Mouse (Mus musculus) layer of hippocampus, adult 18-20 months (tissue): ENCODE measurements around the gene Fbxo21. TPM values are rescaled to one million over a fixed set of nuclear protein-coding genes. Genes with fewer than 3 reads are reported as not detected.
A peak's percentile ranks its signal among the peaks of the same experiment; 100 is the strongest.

ENCODE experiments used
- DNase-seq, 2 experiments: peaks; one replicate each; pipeline ENCODE4 v3.0.0; 2022; ENCODE audit warnings: low spot score in 2 of 2
- total RNA-seq, 2 experiments: library from RNA; stranded (reverse); gene quantifications; 2 replicates each; pipeline ENCODE4 v1.2.3; 2021

Fbxo21 gene
- total RNA-seq, 2 experiments from 2014 or later = 160 to 163 TPM

DNA sequence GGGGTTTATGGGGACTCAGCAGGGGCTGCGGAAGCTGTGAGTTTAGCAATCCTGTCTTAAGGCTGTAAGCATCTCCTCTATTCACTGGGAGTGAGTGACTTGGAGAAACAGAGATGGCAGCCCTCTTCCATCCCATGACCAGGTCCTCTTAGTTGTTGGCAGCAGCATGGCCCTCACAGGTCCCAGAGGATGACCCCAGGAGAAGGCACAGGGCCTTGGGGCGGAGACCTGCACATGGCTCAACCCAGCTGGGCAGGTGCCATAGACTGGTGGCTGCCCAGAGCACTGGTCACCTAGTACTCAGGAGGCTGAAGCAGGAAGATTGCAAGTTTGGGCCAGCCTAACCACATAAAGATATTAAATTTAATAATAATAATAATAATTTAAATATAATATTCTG is 39.1 kb downstream of the Fbxo21 start:
- no peak for DNase-seq

DNA sequence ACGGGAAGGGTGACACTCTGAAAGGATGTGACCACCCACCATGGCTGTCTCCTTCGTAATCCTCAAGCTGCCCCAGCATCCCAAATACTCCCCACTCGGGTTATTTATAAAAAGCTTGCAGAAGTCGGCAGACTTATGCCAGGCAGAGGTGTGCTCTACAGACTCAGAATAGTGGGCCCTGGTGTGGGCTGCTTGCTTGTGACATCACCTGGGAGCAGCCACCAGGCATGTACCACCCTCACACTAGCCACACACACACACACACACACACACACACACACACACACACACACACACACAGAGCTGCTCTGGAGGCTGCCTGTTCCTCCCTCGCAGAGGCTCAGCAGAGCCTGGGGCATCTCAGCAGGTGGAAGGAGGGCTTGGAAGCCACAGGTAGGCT is 41.0 kb downstream of the Fbxo21 start:
- no peak for DNase-seq

DNA sequence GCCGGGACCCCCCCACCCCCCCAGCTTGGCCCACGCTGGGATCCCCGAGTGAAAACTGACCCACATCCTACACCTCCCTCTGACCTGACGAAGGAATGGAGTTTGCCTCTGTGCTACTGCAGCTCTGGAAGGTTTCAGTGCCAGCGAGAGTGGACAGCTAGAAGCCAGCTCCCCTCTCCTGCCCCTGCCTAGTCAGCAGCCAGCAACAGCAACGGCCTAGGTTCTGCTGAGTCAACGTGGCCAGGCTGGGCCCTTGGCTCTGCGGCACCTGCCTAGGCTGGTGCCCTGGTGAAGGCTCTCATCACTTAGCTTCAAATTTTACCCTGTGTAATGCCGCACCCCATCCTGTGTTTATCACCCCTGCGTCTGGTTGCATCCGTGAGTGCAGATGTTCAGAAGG is 43.4 kb downstream of the Fbxo21 start:
- DNase-seq = no peak

DNA sequence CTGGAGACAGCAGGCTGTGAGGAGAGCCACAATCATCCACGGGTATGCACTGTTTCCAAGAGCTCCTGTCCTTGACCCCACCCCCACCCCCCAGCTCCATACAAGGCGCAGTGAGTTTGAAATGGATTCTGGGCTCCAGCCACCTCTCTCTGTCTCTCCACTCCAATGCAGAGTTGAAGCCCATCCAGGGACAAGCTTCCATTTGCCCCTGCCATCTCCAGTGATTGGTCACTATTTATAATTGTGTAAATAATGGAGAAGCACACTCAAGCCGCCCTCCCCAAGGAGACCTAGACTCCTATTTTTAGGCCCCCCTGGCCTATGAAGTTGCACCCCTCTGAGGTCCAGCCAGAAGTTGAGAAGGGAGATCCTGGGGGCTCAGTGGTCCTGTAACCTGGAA is 46.5 kb downstream of the Fbxo21 start:
- no peak for DNase-seq

DNA sequence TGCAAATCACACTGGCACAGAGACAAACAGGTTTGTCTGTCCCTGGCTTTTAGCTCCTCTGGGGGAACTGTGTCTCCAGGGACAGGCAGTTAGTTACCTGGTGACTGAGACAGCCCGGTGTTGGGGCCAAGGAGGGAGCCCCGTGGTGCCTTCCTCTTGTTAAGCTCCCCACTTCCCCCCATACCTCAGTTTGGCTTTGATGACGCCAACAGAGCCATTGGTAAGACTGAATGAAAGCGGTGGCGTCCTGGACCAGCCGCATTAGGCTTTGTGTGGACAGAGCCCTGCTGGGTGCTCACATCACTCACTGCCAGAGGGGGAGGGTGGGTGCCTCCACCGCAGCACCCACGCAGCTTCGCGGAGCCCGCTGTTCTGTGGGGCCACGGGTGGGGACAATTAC is 49.4 kb downstream of the Fbxo21 start:
- no peak for DNase-seq

DNA sequence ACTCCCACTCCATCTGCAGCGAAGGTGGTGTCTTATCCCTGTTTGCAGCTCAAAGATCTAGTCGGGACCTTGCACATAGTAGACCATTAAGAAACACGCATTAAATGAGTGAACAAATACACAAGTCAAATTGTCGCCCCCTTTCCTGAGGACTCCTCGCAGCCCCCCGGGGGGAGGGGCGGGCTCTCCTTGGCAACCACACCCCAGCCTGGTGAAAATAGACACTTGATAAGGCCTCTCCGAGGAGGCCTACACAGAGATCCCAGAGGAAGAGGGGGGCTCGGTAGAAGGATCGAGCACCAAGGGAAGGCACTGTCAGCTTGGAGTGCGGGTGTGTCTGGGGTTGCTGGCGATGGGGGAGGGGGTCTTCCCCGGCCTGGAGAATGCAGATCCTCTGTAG is 49.8 kb downstream of the Fbxo21 start:
- DNase-seq = no peak

DNA sequence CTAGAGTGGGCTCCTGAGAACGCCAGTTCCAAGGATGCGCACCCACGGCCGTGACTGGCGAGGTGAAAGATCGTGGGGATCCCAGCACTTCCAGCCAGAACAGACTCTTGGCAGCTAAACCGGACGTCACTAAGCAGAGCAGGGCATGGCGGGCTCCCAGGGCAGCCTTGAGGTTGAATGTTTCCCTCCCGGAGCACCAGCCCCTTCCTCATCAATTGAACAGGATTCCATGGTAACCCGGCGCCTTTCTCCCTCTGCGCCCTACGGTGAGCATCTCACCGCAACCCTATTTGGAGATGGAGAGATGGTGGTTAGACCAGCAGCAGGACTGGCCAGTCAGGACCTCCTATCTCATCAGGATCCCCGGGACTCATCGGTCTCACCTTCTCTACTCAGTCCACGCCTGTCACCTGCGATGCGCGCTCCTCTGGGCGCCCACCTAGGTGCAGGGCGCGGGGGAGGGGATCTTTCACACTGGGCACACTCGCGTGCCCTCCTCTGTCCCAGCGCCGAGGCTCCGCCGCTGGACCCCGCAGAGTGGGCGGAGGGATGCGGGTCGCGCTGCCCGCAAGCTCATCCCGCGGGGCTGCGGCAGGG is 50.7 kb downstream of the Fbxo21 start:
- DNase-seq = no peak

DNA sequence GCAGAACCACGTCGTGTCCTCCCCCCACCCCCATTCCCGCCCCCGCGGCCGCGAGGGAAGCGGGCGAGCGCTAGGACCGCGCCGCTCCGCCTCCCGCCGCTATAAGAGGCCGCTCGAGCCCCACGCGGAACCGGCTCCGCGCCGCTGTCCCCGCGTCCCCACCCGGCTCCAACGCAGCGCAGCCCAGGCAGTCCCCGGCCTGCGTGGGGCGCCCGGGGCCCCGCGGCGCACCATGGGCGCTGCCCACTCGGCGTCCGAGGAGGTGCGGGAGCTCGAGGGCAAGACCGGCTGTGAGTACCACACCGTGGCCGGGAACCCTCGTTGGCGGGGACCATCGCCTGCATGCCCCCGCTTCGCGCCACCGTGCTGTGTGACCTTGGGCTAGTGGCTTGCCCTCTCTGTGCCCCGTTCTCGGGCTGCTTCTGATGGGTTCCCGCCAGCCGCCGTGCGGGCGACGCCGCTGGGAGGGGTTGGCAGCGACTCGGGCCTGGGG is 51.2 kb downstream of the Fbxo21 start, which contains the start of gene Tesc:
TSS of gene Tesc (plus strand) at position 46 of the 493 bp plus-strand sequence.
- peak in 1 of 2 experiments; percentile 52 for DNase-seq

DNA sequence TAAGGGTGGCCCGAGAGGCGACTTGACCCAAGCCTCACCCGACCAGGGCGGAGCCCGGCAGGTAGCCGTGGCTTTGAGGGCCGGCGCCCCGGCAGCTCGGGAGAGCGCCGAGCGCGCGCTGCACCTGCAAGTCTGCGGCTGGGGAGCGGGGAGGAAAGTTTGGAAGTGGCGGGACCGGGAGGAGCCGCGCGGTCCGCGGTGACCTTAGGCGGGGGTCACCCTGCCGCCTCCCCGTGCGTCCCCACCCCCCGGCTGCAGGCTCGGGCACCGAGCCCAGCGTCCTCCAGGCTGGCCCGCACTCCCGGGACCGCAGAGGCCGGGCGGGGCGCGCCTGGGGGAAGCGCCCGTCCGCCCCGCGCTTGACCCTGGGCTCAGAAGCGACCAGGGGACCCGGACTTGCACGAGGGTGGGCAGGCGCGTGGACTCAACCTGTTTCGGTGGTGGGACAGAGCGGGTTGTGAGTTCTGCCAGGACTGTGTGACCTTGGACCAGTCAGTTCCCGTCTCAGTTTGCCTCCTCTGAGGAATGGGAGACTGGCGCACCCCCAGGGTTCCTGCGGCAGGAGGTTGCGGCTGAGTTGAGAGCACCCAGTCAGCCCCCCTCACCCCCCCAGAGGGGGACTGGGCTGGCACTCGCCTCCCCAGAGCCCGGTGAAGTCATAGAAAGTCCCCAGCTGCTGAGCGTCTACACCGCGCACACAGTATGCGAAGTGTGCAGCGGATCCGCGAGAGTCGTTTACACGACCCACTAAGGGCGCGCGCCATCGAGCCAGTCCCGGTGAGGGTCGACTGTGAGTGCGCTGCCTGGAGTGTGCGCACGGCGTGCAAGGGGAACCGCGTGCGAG is 51.9 kb downstream of the Fbxo21 start:
- DNase-seq = no peak

DNA sequence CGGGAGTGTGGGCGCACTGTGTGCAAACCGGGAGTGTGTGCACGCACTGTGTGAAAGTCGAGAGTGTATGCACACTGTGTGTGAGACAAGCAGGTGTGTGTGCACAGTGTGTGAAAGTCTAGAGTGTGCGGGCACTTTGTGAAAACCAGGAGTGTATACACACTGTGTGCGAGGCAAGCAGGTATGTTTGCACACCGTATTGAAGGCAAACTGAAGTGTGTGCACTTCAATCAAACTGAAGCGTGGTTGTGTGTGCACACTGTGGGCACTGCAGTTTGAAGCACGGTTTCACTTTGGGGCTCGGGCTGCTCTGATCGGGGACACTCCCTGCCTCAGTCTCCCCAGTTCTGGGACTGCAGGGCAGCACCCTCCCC is 52.5 kb downstream of the Fbxo21 start:
- peak in 1 of 2 experiments; percentile 41 for DNase-seq

DNA sequence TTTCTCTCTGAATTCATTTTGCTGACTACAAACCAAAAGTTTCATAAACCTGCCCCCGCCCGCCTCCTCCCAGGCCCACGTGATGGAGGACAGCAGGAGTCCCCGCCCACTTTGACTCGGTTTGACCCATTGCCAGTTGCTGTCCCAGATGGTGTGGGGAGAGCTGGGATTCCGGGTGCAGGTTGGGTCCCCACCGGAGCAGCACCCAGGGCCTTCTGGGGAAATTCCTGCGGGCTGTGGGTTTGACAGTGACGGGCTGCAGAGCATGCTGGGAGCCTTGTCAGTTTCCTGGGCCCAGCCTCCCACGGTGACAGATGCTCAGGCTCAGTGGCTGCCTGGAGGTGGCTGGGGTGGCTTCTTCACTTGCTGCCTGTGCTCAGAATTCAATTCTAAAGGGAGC is 52.9 kb downstream of the Fbxo21 start:
- peak; percentile 90 to 94 for DNase-seq

DNA sequence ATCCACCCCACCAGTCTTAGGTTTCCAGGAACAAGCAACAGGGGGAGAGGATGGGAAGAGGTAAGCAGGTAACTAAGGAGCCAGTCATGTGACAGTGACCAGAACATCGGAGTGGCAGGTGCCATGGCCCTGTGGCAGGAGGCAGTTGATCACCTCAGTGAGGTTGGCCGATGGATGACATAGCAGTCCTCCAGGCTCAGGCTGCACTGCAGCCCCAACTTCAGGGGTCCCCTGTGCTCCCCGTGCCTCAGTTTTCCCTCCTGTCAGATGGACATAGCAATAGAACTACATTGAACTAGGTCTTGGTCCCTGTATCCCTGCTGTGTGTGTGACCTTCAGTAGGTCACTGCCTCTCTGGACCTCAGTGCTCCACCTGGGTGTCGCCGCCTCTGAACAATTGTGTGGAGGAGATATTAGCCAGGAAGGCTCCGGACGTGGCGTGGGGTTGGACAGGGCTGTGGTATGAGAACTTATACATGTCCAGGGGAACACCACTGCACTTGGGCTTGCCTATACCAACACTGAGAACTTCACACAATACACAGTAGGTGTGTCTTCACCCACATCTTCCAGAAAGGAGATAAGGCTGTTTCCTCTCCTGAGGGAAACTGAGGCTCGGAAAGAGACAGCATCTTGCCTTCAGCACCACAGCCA is 53.6 kb downstream of the Fbxo21 start:
- DNase-seq = no peak

DNA sequence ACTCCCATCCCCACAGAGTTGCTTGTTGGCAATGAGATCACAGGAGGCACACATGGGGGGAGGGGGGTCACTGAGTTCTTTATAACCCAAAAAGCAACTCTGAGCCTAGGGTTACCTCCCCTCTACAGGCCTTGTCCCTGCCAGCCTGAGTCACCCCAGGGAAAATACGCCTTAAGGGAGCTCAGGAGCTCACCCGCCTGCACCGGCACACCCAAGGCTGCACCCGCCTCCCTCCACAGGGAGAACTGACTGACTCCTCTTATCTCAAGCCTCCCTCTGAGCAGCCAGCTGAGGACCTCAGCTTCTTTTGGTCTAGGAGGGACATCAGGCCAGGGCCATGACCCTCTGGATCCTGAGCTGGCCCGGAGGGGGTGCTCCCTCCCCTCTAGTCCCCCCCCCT is 54.5 kb downstream of the Fbxo21 start:
- no peak for DNase-seq

DNA sequence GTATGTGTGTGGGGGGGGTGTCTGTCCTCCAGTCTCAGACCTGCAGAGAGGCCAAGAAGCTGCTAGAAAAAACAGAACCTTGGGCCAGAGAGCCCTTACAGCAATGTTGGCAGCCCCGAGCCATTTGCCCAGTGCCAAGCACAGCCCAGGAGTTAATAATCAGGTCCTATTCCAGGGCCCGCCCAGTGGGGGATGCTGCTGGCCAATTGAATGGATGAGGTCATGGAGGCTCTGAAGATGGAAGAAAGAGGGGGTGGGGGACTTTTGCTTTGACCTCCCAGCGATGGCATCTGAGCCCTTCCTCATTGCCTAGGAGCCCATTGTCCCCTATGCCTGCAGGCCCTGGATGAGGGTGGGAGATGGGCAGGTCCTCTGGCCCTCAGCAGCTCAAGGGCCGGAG is 55.0 kb downstream of the Fbxo21 start:
- DNase-seq = no peak

DNA sequence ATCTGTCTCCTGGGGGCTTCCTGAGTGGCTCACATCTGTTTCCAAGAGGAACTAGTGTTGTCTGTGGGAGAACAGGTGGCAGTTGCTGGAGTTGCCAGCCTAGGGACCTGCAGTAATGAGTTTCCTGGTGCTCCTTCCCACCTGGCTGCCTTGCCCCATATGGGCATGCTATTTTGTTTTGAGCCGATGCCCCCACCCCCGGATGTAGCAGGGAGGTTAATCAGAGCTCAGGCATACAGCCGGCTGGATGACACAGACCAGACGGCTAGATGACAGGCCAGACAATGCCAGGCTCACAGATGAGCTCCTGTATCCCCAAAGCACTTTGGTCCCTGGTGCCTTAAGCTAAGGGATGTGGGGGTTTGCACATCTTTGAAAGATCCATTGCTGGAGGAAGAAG is 56.8 kb downstream of the Fbxo21 start:
- DNase-seq = no peak

DNA sequence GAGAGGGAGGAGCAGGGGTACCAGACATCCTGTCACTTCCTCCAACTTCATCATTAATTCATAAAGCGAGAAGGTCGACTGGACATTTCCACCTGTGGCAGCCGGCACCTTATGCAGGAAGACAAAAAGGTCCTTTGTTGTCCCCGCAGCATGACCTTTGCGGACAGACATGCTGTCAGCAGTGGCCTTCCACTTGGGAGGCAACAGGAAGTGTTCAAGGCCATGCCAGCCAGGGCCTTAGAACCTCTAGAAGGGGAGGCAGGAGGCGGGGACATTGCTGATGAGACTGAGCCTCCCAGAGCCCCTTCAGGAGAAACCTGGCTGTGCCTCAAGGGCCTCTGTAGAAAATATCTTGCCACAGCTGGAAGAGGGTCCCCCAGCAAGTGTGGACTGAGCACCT is 57.2 kb downstream of the Fbxo21 start:
- DNase-seq = no peak

DNA sequence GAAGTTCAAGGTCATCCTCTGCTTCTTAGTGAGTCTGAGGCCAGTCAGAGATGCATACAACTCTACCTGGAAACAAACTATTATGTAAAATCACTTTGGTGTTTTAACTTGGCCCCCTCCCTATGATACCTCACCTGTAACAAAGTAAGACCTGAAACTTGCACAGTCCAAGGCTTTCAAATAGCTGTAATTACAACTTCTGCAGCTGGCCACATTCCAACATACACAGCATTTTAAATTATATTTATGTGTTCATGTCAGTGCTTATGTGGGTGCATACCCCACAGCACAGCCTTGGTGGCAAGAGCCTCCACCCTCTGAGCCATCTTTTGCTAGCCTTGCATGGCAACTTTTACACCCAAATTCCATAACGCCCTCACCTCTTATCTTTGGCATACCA is 58.1 kb downstream of the Fbxo21 start:
- DNase-seq = no peak

DNA sequence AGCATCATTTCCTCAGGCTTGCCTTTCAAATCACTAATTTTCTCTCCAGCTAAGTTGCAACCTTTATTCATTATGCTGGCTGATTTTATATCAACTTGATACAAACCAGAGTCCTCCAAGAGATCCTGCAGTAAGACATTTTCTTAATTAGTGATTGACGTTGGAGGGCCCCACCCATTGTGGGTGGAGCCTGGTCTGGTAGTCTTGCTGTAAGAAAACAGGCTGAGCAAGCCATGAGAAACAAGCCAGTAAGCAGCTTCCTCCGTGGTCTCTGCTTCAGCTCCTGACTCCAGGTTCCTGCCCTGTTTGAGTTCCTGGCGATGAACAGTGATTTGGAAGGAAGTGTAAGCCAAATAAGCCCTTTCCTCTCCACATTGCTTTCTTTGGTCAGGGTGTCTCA is 59.3 kb downstream of the Fbxo21 start:
- DNase-seq = no peak

DNA sequence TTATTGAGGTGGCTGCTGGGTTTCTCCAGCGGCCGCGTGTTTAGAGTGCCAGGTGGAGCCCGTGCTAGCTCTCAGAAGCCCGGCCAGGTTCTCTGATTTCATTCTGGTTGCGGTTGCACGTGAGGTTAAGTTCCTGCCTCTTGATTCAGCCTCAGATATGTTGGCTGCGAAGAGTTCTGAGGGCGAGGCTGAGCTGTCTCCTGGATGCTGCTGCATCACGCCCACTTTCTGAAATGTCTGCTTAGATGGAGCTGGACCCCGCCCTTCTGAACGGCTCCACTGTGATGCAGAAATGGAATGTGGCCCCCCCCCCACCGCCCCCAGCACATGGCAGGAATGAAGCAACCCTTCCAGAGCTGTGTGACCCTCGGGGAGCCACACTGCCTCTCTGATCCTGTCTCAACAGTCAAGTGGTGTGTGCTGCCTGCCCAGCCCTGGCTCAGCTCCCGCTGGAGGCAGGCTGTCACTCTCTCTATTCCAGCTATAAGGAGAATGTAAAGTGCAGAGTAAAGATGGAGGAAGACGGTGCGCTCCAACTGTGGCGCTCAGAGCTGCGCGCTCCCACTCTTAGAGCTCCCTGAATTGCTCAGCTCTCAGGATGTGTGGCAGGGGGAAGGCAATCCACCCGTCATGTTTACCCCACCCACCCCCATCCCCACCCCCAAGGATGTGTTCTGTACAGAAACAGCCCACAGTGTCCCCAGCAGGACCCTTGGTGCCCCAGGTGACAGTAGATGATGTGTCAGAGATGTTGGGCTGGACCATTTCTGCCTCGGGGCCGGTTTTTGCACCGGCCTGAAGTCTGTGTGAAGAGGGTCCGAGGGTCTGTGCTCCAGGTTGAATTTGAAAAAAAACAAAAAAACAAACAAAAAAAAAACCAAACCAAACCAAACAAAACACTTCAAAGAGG is 60.6 kb downstream of the Fbxo21 start:
- DNase-seq = peak in 1 of 2 experiments; percentile 37

DNA sequence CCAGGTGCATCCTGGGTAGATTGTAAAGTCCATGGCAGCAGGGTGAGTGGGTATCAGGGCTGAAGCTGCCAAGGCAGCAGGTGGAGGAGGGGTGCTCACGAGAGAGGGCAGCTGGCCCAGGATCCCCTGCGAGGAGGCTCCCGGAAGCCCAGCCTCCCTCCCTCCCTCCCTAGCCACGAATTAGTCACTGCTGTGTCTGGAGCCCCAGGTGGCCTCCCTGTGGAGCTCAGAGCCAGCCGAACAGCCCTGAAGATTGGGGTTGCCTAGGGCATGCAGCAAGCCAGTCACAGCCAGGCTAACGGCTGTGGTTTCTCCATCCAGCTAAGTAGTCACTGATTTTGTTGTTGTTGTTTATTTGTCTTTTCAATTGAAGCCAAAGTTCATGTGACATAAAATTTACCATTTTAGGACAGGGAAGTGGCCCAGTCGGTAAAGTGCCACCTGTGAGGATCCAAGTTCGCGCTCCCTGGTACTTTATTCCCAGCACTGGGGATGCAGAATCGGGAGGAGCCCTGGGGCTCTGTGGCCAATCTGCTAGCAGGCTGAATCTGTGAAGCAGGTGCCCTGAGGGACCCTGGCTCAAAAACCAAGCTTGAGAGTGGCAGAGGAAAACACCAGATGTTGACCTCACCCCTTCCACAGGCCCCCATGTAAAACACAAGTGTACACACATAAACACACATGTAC is 61.4 kb downstream of the Fbxo21 start:
- peak in 1 of 2 experiments; percentile 58 for DNase-seq
